Mouse (Mus musculus): Measurements from ENCODE around the gene Kdm1a.

Gene Kdm1a

GRCm38 (mm10) chr4:136602018-136602554, 437 bp downstream of the Kdm1a start:
- DNase-seq (ENCODE audit: low spot score in 2 of 2) = peak; percentile 32 to 35

GRCm38 (mm10) chr4:136601476-136601875, 1.0 kb downstream of the Kdm1a start:
- no peak for DNase-seq (ENCODE audit: low spot score in 2 of 2)

GRCm38 (mm10) chr4:136600536-136600935, 2.0 kb downstream of the Kdm1a start:
- no peak for DNase-seq (ENCODE audit: low spot score in 2 of 2)

GRCm38 (mm10) chr4:136599869-136600268, 2.7 kb downstream of the Kdm1a start:
- DNase-seq (ENCODE audit: low spot score in 2 of 2) = no peak

GRCm38 (mm10) chr4:136598268-136598876, 4.2 kb downstream of the Kdm1a start:
- DNase-seq (ENCODE audit: low spot score in 2 of 2) = no peak

GRCm38 (mm10) chr4:136595221-136595620, 7.3 kb downstream of the Kdm1a start:
- DNase-seq (ENCODE audit: low spot score in 2 of 2) = no peak

- no peak for DNase-seq (ENCODE audit: low spot score in 2 of 2)
Measured at GRCm38 (mm10) chr4:136594006-136594405, 8.5 kb downstream of the Kdm1a start.

- DNase-seq (ENCODE audit: low spot score in 2 of 2) = no peak
Measured at GRCm38 (mm10) chr4:136592111-136592510, 10.4 kb downstream of the Kdm1a start.

GRCm38 (mm10) chr4:136588003-136588402, 14.5 kb downstream of the Kdm1a start:
- DNase-seq (ENCODE audit: low spot score in 2 of 2) = no peak

GRCm38 (mm10) chr4:136587221-136587827, 15.2 kb downstream of the Kdm1a start:
- DNase-seq (ENCODE audit: low spot score in 2 of 2) = no peak

GRCm38 (mm10) chr4:136581885-136582284, 20.6 kb downstream of the Kdm1a start:
- DNase-seq (ENCODE audit: low spot score in 2 of 2) = no peak

- DNase-seq (ENCODE audit: low spot score in 2 of 2) = no peak
Measured at GRCm38 (mm10) chr4:136569998-136570397, 32.5 kb downstream of the Kdm1a start.

- peak in 1 of 2 experiments; percentile 14 for DNase-seq (ENCODE audit: low spot score in 2 of 2)
Measured at GRCm38 (mm10) chr4:136568629-136569028, 33.9 kb downstream of the Kdm1a start.

GRCm38 (mm10) chr4:136562755-136563154, 39.8 kb downstream of the Kdm1a start:
- DNase-seq (ENCODE audit: low spot score in 2 of 2) = no peak

- DNase-seq (ENCODE audit: low spot score in 2 of 2) = no peak
Measured at GRCm38 (mm10) chr4:136560270-136560991, 42.1 kb downstream of the Kdm1a start.

GRCm38 (mm10) chr4:136559690-136560089, 42.8 kb downstream of the Kdm1a start:
- DNase-seq (ENCODE audit: low spot score in 2 of 2) = no peak

GRCm38 (mm10) chr4:136557638-136558037, 44.9 kb downstream of the Kdm1a start:
- no peak for DNase-seq (ENCODE audit: low spot score in 2 of 2)

GRCm38 (mm10) chr4:136553108-136553507, 49.4 kb downstream of the Kdm1a start:
- no peak for DNase-seq (ENCODE audit: low spot score in 2 of 2)

GRCm38 (mm10) chr4:136548381-136548801, 54.1 kb downstream of the Kdm1a start:
- DNase-seq (ENCODE audit: low spot score in 2 of 2) = no peak

- no peak for DNase-seq (ENCODE audit: low spot score in 2 of 2)
Measured at GRCm38 (mm10) chr4:136547721-136548120, 54.8 kb downstream of the Kdm1a start.

GRCm38 (mm10) chr4:136546279-136547045, 56.1 kb downstream of the Kdm1a start:
- DNase-seq (ENCODE audit: low spot score in 2 of 2) = no peak

- DNase-seq (ENCODE audit: low spot score in 2 of 2) = no peak
Measured at GRCm38 (mm10) chr4:136545151-136545550, 57.4 kb downstream of the Kdm1a start.

All from thymus, postnatal 10 days (tissue).